Mouse (Mus musculus): ENCODE results near the gene Rtn4ip1.
A peak's percentile ranks its signal among the peaks of the same experiment; 100 is the strongest.

DNA sequence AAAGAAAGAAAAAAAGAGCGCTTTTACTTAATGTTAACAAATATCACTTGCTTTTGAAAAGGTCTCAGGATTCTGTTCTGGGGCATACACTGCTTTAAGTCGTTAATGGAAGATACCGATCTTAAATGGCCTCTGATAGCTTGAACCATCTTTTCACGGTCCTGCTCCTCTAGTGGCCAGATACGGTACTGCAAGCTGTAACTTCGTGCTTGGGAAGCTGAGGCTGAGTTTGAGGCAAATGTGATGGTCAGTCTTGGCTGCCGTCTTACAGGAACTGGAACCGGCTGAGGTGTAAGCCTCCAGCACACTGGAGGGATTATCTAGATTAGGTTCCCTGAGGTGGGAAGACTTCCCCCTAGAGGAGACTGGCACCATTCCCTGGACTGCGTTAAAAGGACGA, 30.9 kb upstream of the Rtn4ip1 start:
- TF ChIP-seq CTCF (IDR thresholded peaks at IDR 0.05; ENCODE audit: control insufficient read depth, insufficient read depth, insufficient read length) (peak; percentile 8), FOSL1 (IDR thresholded peaks at IDR 0.05; ENCODE audit: insufficient read depth, low read length, poor library complexity, severe bottlenecking) (no peak), CEBPB (IDR thresholded peaks at IDR 0.05; ENCODE audit: low read depth) (no peak)

Data from C2C12 (cell line).